ENCODE assay signal across 26 mouse cellular contexts in genomic region chr2:170229461-170230080, GRCm38 (mm10).
DNase-seq lines count a peak whose midpoint lies in the region; ATAC-seq and TF ChIP-seq lines count a peak whose summit lies in the region.
"Had no signal": no experiment of that assay in that cellular context is flagged by ENCODE, and none has a peak within 500 bp of the region (broad histone marks: within the 10 kb centered on the region; RNA-seq: fewer than 3 reads in every experiment).

No protein-coding gene starts in this region.

- peak; percentile 78 for ATAC-seq in heart, postnatal 0 days (ENCODE audit: insufficient read depth, low read depth)
- ATAC-seq in common myeloid progenitor, adult 5-6 weeks (replicated peaks; ENCODE audit: low read depth, poor library complexity, severe bottlenecking) = peak; percentile 20; the same call in 1 of the 2 replicates
- 0 out of 2 replicates have a peak, but pooled peaks have one; percentile 31 for ATAC-seq in monocyte, adult 5-6 weeks (replicated peaks; ENCODE audit: insufficient number of reproducible peaks, low FRiP score, low TSS enrichment, poor library complexity, severe bottlenecking)
- ATAC-seq: inflammation-experienced regulatory T-cells, adult 6 months; liver, embryonic 12.5 days had no signal

- H3K4me2 ChIP-seq in heart, postnatal 0 days (ENCODE audit: low read depth, low read length) = no peak overlapping the region
- H3K4me2 ChIP-seq: embryonic facial prominence, embryonic 12.5 days; forebrain, embryonic 12.5 days; heart, embryonic 13.5 days; hindbrain, embryonic 14.5 days; limb, embryonic 13.5 days; liver, embryonic 12.5 days; midbrain, embryonic 12.5 days had no signal

- no peak overlapping the region for H3K27ac ChIP-seq in heart, postnatal 0 days (ENCODE audit: low read depth)
- H3K27ac ChIP-seq: embryonic facial prominence, embryonic 12.5 days; forebrain, embryonic 12.5 days; heart, embryonic 13.5 days; hindbrain, embryonic 14.5 days; limb, embryonic 13.5 days; liver, embryonic 12.5 days; midbrain, embryonic 12.5 days had no signal

- H3K4me1 ChIP-seq in heart, postnatal 0 days (ENCODE audit: control insufficient read depth, insufficient read depth) = no peaks in the 10 kb centered on the region
- H3K4me1 ChIP-seq: embryonic facial prominence, embryonic 12.5 days; forebrain, embryonic 12.5 days; midbrain, embryonic 12.5 days had no signal

- WGBS in heart, postnatal 0 days = 58% methylated on average over 8 of the region's 8 CpGs

- no peak overlapping the region for H3K4me3 ChIP-seq in heart, postnatal 0 days (ENCODE audit: low read depth, low read length)
- H3K4me3 ChIP-seq: embryonic facial prominence, embryonic 12.5 days; erythroblast, embryonic 14.5 days; forebrain, embryonic 12.5 days; heart, embryonic 13.5 days; limb, embryonic 13.5 days; liver, embryonic 12.5 days; midbrain, embryonic 12.5 days had no signal

- H3K27me3 ChIP-seq in heart, postnatal 0 days (ENCODE audit: control insufficient read depth, insufficient read depth, low read length) = no peaks in the 10 kb centered on the region
- H3K27me3 ChIP-seq: embryonic facial prominence, embryonic 12.5 days; forebrain, embryonic 12.5 days; heart, embryonic 13.5 days; limb, embryonic 13.5 days; liver, embryonic 12.5 days; midbrain, embryonic 12.5 days had no signal

- no peaks in the 10 kb centered on the region for H3K36me3 ChIP-seq in heart, postnatal 0 days (replicated peaks; ENCODE audit: control insufficient read depth, insufficient read depth, low read length)
- H3K36me3 ChIP-seq: embryonic facial prominence, embryonic 12.5 days; forebrain, embryonic 12.5 days; heart, embryonic 13.5 days; limb, embryonic 13.5 days; liver, embryonic 12.5 days; midbrain, embryonic 12.5 days had no signal

- TF ChIP-seq CTCF in heart, postnatal 0 days (IDR thresholded peaks at IDR 0.05; ENCODE audit: low read depth) = no peak

- H3K9ac ChIP-seq in heart, postnatal 0 days (replicated peaks; ENCODE audit: low read depth, low read length) = no peak overlapping the region
- H3K9ac ChIP-seq: embryonic facial prominence, embryonic 12.5 days; forebrain, embryonic 12.5 days; heart, embryonic 13.5 days; hindbrain, embryonic 14.5 days; limb, embryonic 13.5 days; liver, embryonic 12.5 days; midbrain, embryonic 12.5 days had no signal

- no peak for TF ChIP-seq EP300 in heart, postnatal 0 days (IDR thresholded peaks at IDR 0.05; ENCODE audit: low read depth)

- no peaks in the 10 kb centered on the region for H3K9me3 ChIP-seq in heart, postnatal 0 days (replicated peaks; ENCODE audit: control insufficient read depth, low read length)
- H3K9me3 ChIP-seq: embryonic facial prominence, embryonic 12.5 days; forebrain, embryonic 12.5 days; heart, embryonic 13.5 days; limb, embryonic 13.5 days; liver, embryonic 12.5 days had no signal

- DNase-seq in heart, postnatal 0 days (ENCODE audit: low spot score) = peak; percentile 30
- no peak for DNase-seq in heart, adult 8-10 months (ENCODE audit: low spot score)
- peak; percentile 27 for DNase-seq in right cerebral cortex, postnatal 14 days
- no peak for DNase-seq in right cerebral cortex, postnatal 25 days
- DNase-seq in spleen, postnatal 36 days (ENCODE audit: low spot score in 2 of 2) = no peak
- no peak for DNase-seq in layer of hippocampus, postnatal 25 days (ENCODE audit: extremely low spot score in 1 of 2, low spot score in 1 of 2)
- DNase-seq: cerebellum, adult 18-20 months; cerebellum, postnatal 14 days; gastrocnemius, postnatal 36 days; kidney, adult 2 months; kidney, postnatal 10 days; lung, adult 18-20 months; lung, postnatal 4 days; spleen, adult 18-20 months; thymus, postnatal 25 days had no signal

Comparison
In these comparisons a context has a peak if more than half of its experiments do, and no peak if none do; other contexts are left out.
1. DNase-seq: peak in heart, postnatal 0 days (single experiment) and right cerebral cortex, postnatal 14 days (single experiment); none in heart, adult 8-10 months (single experiment), right cerebral cortex, postnatal 25 days (single experiment), spleen, postnatal 36 days (0 of 2) and layer of hippocampus, postnatal 25 days (0 of 2).
2. ATAC-seq: peak in every context shown above with its lines; median percentile 78 in heart, postnatal 0 days; 31 in monocyte, adult 5-6 weeks; 20 in common myeloid progenitor, adult 5-6 weeks.